Comparison of ENCODE assay signal across 24 mouse cellular contexts in the genomic region with DNA sequence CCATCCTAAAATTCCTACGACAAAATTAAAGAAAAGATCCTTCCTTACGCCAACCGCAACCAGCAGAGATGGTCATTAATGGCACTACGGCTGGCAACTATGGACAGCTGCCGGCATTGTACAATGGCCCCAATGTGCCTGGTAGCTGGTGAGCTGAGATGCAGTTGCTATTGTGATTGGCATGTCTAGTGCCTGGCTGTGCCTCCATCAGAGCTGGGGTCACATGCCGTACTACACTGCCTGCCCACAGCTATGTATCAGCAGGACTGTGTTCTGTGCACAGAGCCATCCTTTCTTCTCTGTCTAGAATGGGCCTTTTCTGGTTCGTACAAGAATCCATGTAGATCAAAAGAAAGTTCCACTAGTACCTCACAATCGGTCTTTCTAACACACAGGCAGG. TPM values are rescaled to one million over a fixed set of nuclear protein-coding genes. Genes with fewer than 3 reads are reported as not detected.
DNase-seq lines count a peak whose midpoint lies in the region; ATAC-seq and TF ChIP-seq lines count a peak whose summit lies in the region.
"Had no signal": no experiment of that assay in that cellular context is flagged by ENCODE, and none has a peak within 500 bp of the region (broad histone marks: within the 10 kb centered on the region; RNA-seq: fewer than 3 reads in every experiment).

No protein-coding gene starts in this region.

- DNase-seq in cerebellum, adult 2 months = no peak
- no peak for DNase-seq in cerebellum, adult 11 months
- DNase-seq in layer of hippocampus, adult 2 months (ENCODE audit: low spot score in 2 of 2) = peak in 1 of 2 experiments; percentile 50
- DNase-seq in layer of hippocampus, adult 9-10 months (ENCODE audit: low spot score) = no peak
- DNase-seq in left cerebral cortex, adult 2 months (ENCODE audit: extremely low spot score in 1 of 2, low spot score in 2 of 2) = no peak
- DNase-seq in left cerebral cortex, postnatal 4 days = no peak
- no peak for DNase-seq in G1E (ENCODE audit: low spot score)
- no peak for DNase-seq in midbrain, embryonic 11.5 days (ENCODE audit: low spot score, missing footprints)
- DNase-seq: adrenal gland, postnatal 10 days; B cell, adult 2 months; cerebellum, adult 18-20 months; cerebellum, postnatal 10 days; embryo, embryonic 11 days; gastrocnemius, adult 2 months; gastrocnemius, postnatal 25 days had no signal

- H3K36me3 ChIP-seq in G1E (replicated peaks) = no peaks in the 10 kb centered on the region
- no peaks in the 10 kb centered on the region for H3K36me3 ChIP-seq in midbrain, embryonic 11.5 days (ENCODE audit: control insufficient read depth, insufficient read depth, low read length)
- H3K36me3 ChIP-seq: embryonic facial prominence, embryonic 15.5 days had no signal

- no peak for TF ChIP-seq CTCF in cerebellum, adult 2 months (IDR thresholded peaks at IDR 0.05; ENCODE audit: borderline replicate concordance, insufficient read depth, low read depth, low read length)
- no peak for TF ChIP-seq CTCF in layer of hippocampus, adult 2 months (conservative IDR thresholded peaks at IDR 0.05)
- TF ChIP-seq CTCF in left cerebral cortex, adult 2 months (IDR thresholded peaks at IDR 0.05) = no peak
- TF ChIP-seq CTCF in G1E (IDR thresholded peaks at IDR 0.05; ENCODE audit: low read depth, low read length) = no peak

- 91% methylated on average over 8 of the region's 8 CpGs for WGBS in cerebellum, adult 2 months
- WGBS in midbrain, embryonic 11.5 days = 94% methylated on average over 8 of the region's 8 CpGs

- no peak for TF ChIP-seq POLR2A in cerebellum, adult 2 months (IDR thresholded peaks at IDR 0.05; ENCODE audit: borderline replicate concordance, insufficient read depth, low read length)

- no peak overlapping the region for H3K4me2 ChIP-seq in midbrain, embryonic 11.5 days
- H3K4me2 ChIP-seq: embryonic facial prominence, embryonic 15.5 days; heart, embryonic 12.5 days; hindbrain, embryonic 14.5 days had no signal

- no peak overlapping the region for H3K9ac ChIP-seq in midbrain, embryonic 11.5 days (ENCODE audit: low read length)
- H3K9ac ChIP-seq: embryonic facial prominence, embryonic 15.5 days; heart, embryonic 12.5 days; hindbrain, embryonic 14.5 days had no signal

- peaks cover 96% of the 10 kb centered on the region for H3K9me3 ChIP-seq in G1E (replicated peaks)
- no peaks in the 10 kb centered on the region; the same call in 1 of the 2 replicates for H3K9me3 ChIP-seq in midbrain, embryonic 11.5 days (ENCODE audit: control insufficient read depth, low read length)
- H3K9me3 ChIP-seq: embryonic facial prominence, embryonic 15.5 days; heart, embryonic 12.5 days had no signal

- H3K4me1 ChIP-seq in cerebellum, adult 2 months (ENCODE audit: control insufficient read depth, insufficient read depth, low read length) = peaks cover 32% of the 10 kb centered on the region
- no peaks in the 10 kb centered on the region for H3K4me1 ChIP-seq in G1E (ENCODE audit: insufficient read depth, low read depth, low read length)
- H3K4me1 ChIP-seq in midbrain, embryonic 11.5 days (ENCODE audit: control insufficient read depth, insufficient read depth, low read length) = no peaks in the 10 kb centered on the region

- intact Hi-C loops in left cerebral cortex, adult 2 months (cut with DNase I) = no loop called here
- intact Hi-C loops in left cerebral cortex, postnatal 4 days (cut with DNase I) = no loop called here

- H3K27me3 ChIP-seq in cerebellum, adult 2 months (ENCODE audit: control insufficient read depth, insufficient read depth, low read length) = no peaks in the 10 kb centered on the region
- no peaks in the 10 kb centered on the region for H3K27me3 ChIP-seq in G1E (ENCODE audit: insufficient read depth, low read length)
- H3K27me3 ChIP-seq in midbrain, embryonic 11.5 days (ENCODE audit: control insufficient read depth, insufficient read depth, low read length) = no peaks in the 10 kb centered on the region
- H3K27me3 ChIP-seq: embryonic facial prominence, embryonic 15.5 days; heart, embryonic 12.5 days had no signal

- no peak overlapping the region for H3K4me3 ChIP-seq in cerebellum, adult 2 months (replicated peaks; ENCODE audit: insufficient read depth, low read depth, low read length)
- no peak overlapping the region for H3K4me3 ChIP-seq in layer of hippocampus, adult 2 months
- H3K4me3 ChIP-seq in left cerebral cortex, adult 2 months = no peak overlapping the region
- H3K4me3 ChIP-seq in G1E (ENCODE audit: low read depth, low read length) = 0 out of 2 replicates have a peak overlapping the region, but pooled peaks have one; percentile 20
- no peak overlapping the region for H3K4me3 ChIP-seq in midbrain, embryonic 11.5 days (ENCODE audit: low read depth, low read length)
- H3K4me3 ChIP-seq: embryonic facial prominence, embryonic 15.5 days; erythroblast, embryonic 14.5 days; forebrain, embryonic 10.5 days; gastrocnemius, adult 2 months; heart, embryonic 12.5 days; hindbrain, embryonic 10.5 days had no signal

- no peak for ATAC-seq in G1E (ENCODE audit: extremely low read depth, insufficient number of reproducible peaks, low FRiP score, poor library complexity, severe bottlenecking)
- no peak for ATAC-seq in midbrain, embryonic 11.5 days (ENCODE audit: low FRiP score)
- ATAC-seq: CD4-positive, CD25-positive, alpha-beta regulatory T cell, adult 4 months; forebrain, embryonic 14.5 days had no signal

- H3K27ac ChIP-seq in cerebellum, adult 2 months (ENCODE audit: insufficient read depth, low read length) = peak overlapping the region; percentile 10; the same call in 1 of the 2 replicates
- peak overlapping the region; percentile 84 for H3K27ac ChIP-seq in layer of hippocampus, adult 2 months
- H3K27ac ChIP-seq in left cerebral cortex, adult 2 months = peak overlapping the region; percentile 81
- no peak overlapping the region for H3K27ac ChIP-seq in midbrain, embryonic 11.5 days (ENCODE audit: low read depth, low read length)
- H3K27ac ChIP-seq: embryonic facial prominence, embryonic 15.5 days; forebrain, embryonic 10.5 days; gastrocnemius, adult 2 months; hindbrain, embryonic 10.5 days; hindbrain, embryonic 14.5 days had no signal

RNA-seq across cellular contexts. Expression of gene Kazn, which starts 49.2 kb away (rescaled TPM):
- 73.3 and 75.7 TPM in 2 replicates for polyA plus RNA-seq in cerebellum, adult 2 months (2012; rRNA removed)
- total RNA-seq in layer of hippocampus, adult 2 months (2021) = 10 to 100 TPM; 41.1 to 42.9 TPM
- 10 to 100 TPM; 82.9 to 90.9 TPM for total RNA-seq in left cerebral cortex, adult 2 months (2021)
- 10 to 100 TPM; 68.9 to 70.4 TPM for total RNA-seq in left cerebral cortex, postnatal 4 days (2021)
- not detected in 2 replicates for total RNA-seq in G1E (2014; fragmentation: Nextera tagmentation)
- under 0.01 and 0.11 TPM in 2 replicates for total RNA-seq in G1E (2017)
- polyA plus RNA-seq in G1E (2012) = not detected in 2 replicates
- polyA plus RNA-seq in midbrain, embryonic 11.5 days (2014; fragmentation: Nextera tagmentation; extraction: Ambion mirVana) = 9.2 and 12.1 TPM in 2 replicates
- total RNA-seq: MEL had no signal
- polyA plus RNA-seq: CD4-positive, CD25-positive, alpha-beta regulatory T cell, adult 4 months had no signal

Comparison
In these comparisons a context has a peak if more than half of its experiments do, and no peak if none do; other contexts are left out.
1. RNA of gene Kazn, which starts 49.2 kb away (total RNA-seq): 82.9 to 90.9 TPM in left cerebral cortex, adult 2 months, 68.9 to 70.4 TPM in left cerebral cortex, postnatal 4 days and 41.1 to 42.9 TPM in layer of hippocampus, adult 2 months; under 0.01 to 0.11 TPM in G1E; every median in the first group is over 10 times any median in the second.